Mouse (Mus musculus) ZHBTc4 (cell line): ENCODE results near the gene Gm20388.
A peak's percentile ranks its signal among the peaks of the same experiment; 100 is the strongest.

Source experiments
- DNase-seq: peaks from one replicate; pipeline ENCODE4 v3.0.0-alpha.2; 2011; ENCODE audit warnings: low read depth, low spot score

The Gm20388 gene

DNA sequence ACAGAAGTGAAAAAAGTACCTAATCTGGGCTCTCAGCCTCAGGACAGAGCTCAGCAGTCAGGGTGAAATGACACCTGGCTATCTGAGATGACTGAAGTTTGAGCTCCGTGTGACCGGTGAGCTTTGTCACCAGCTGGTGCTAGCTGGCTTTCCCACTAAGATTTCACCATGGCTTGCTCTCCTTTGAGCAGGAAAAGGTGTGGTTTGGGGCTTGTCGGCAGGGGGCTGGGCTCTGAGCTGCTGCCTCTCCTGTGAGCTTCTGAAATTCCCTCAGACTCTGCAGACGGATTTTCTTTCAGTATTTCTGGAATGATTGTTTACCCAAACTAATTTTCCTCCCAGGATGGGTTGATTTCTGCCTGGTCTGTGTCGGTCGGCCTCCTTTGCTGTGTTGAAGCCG, 4395.9 kb downstream of the Gm20388 start:
- DNase-seq = peak; percentile 57

- DNase-seq = no peak
Measured at GRCm38 (mm10) chr8:124307700-124308099, 4397.1 kb downstream of the Gm20388 start.

GRCm38 (mm10) chr8:124310509-124310908, 4399.9 kb downstream of the Gm20388 start:
- DNase-seq = no peak

DNA sequence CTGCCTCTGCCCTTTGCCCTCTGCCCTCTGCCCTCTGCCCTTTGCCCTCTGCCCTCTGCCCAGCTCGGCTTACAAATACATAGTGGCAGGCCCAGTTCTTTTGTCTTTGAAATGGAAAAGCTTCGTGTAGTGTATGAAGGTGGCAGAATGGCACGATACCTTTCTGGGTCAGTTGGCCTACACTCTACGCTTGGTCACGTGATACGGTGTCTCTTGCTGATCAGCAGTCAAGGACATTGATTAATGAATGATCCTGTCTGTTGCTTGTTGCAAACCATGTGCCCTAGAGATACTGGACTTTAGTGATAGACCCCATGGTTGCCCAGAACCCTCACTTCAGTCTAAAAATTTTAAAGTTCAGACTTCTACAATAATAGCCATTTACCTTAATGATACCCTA, 4400.5 kb downstream of the Gm20388 start:
- DNase-seq = no peak

DNA sequence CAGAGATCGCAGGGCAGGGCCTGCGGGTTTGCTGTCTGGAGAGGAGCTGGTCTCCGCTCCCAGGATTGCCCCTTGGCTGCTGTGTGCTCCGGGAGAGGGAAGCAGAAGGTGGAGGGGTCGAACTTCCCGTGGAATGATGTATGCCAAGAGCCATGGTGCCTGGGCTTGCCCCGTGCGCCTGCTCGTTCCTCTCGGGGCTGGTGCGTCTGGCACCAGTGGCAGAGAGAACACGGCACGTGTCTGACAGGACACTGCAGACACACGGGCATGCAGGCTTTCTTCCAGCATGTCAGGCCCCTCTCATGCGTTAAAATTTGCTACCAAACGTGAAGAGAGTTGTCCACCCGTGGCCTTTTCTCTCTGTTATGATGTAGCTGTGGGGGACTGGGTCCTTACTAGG, 4401.1 kb downstream of the Gm20388 start:
- no peak for DNase-seq

DNA sequence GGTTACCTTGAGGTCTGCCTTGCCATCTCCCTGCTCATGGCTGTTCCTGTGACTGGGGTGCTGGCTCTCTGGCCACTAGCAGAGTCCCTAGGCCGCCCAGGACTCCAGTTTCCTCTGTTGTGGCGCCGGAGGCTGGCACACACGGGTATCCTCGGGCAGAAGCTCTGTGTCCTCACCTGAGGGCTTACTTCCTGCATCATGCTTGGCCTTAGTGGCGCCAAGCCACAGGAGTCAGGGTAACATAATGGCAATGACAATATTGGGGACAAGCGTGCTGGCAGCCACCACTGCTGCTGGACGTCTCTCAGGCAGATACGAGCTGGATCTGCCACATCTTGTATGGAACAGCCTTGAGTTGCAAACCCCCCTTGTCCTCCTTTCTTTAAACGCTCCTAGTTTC, 4401.6 kb downstream of the Gm20388 start:
- DNase-seq = no peak

DNA sequence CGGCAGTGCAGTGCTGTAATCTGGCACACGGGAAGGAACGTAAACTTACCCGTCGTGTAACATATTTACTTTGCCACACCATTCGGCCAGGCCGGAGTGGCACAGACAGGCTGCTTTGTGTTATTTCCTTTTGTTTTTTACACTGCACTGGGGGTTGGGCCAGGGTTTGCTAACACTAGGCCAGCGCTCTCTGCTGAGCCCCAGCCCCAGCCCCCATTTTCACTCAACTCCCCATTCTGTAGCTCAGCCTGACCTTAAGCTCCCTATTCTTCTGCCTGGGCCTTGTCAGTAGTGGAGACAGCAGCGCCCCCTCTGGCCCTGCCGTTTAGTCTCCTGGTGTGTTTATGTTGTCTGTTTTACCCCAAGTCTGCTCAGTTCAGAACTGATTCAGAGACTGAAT, 4404.2 kb downstream of the Gm20388 start:
- DNase-seq = peak; percentile 65

- no peak for DNase-seq
Measured at GRCm38 (mm10) chr8:124316466-124317136, 4406.0 kb downstream of the Gm20388 start.

- no peak for DNase-seq
Measured at GRCm38 (mm10) chr8:124317191-124317682, 4406.6 kb downstream of the Gm20388 start.

- DNase-seq = no peak
Measured at GRCm38 (mm10) chr8:124317821-124318220, 4407.2 kb downstream of the Gm20388 start.

DNA sequence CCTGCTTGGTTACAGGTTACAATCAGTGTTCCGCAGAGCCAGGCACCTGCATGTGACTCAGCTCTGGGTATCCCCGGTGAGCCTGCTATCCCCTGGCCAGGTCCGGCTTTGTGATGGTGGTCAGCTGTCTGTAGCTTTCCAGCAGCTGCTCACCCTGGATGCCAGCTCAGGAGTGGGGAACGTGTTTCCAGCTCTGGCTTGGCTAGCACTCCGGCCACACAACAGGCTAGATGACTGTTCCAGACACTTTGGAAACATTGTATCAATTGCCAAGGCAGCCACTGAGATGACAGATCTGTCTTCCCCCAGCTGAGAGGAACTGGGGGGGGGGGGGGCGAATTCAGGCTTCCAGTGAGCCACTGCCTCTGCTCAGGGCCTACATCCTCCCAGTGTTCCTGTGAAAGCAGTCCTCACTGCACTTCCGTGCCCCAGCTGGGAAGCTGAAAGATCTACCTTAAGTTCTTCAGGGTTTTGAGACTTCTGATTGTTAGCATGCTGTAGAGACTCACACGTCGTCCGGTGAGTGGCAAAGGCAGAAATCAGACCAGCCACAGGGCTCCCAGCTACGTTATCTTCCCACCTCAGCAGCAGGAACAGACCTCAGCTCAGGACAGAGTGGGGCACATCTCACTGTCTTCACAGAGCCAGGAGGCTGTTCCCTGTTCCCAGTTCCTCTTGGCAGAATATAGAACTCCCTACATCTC, 4408.1 kb downstream of the Gm20388 start:
- no peak for DNase-seq

DNA sequence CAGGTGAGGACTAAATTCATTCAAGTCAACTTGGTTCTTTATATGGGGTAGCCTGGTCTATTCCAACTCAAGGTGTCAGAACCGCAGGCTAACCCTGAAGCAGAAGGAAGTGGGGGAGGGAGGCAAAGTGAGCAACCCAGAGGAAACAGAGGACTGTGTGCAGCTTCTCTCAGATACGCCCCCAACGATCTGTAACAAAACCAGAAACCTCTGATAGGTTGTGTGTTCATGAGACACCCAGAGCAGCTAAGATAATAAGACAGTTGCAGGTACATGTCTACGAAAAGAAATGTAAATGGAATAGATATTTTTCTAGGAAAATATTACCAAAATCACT, 4408.6 kb downstream of the Gm20388 start:
- DNase-seq = no peak

DNA sequence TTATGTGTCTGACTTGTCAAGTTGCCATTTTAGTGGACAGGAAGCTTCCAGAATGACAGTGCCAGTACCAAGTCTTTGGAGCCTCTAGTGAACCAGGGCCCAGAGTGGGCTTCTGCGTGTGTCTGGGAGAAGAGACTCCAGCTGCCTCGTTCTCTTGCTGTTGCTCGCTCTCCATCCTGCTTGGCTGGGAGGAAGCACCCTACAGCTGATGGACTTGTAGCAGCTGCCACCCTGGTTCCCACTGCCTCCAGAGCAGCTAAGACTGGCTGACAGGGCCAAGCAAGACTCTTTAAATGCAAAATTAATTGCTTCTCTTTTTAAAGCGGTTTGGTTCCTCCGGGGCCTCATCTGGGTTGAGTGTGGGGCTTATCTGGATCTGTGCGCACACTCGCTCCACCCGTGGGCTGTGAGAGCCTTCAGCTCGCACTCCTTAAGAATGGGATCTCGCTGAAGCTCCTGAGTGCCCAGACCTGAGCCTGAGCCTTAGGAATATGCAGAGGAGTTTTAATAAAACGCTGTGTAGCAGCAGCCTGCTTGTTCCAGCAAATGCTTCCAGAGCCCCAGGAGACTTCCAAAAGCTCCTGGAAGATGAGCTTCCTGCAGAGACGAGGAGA, 4410.7 kb downstream of the Gm20388 start:
- DNase-seq = no peak

DNA sequence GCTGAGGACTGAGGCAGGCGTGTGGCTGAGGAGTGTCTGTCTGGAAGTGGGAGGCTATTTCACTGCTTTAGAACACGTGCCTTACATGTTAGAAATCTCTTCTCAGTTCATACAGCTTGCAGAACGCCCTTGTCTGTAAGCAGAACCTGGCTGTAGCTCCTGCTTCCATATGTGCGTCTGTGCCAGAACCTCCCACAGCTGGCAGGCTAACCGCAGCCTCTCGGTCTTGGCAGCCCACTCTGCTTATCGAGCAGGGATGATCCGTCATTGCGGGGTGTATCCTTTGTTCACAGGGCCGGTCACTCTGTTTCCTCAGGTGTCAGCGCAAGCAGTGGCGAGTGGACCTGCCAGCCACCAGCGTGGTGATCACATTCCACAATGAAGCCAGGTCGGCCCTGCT, 4412.7 kb downstream of the Gm20388 start:
- no peak for DNase-seq

DNA sequence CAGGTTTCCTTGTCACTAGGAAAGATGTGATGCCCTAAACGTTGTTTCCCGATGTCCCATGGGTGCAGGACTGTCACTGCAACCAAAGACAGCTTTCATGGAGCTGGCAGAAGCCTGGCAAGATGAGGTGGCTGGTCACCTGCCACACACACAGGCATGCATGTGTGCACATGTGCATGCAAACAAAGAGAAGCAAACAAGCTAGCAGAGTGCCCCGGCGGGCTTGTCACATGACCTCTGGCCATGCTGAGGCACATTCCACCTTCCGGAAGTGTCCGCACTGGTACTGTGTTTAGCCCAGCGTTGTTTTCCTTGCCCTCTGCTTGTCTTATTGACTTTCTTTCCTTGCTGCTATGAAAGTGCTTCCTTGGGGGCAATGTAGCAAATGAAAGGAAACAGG, 4417.6 kb downstream of the Gm20388 start:
- no peak for DNase-seq

GRCm38 (mm10) chr8:124329690-124330089, 4419.0 kb downstream of the Gm20388 start:
- no peak for DNase-seq

- no peak for DNase-seq
Measured at GRCm38 (mm10) chr8:124330433-124330832, 4419.8 kb downstream of the Gm20388 start.

DNA sequence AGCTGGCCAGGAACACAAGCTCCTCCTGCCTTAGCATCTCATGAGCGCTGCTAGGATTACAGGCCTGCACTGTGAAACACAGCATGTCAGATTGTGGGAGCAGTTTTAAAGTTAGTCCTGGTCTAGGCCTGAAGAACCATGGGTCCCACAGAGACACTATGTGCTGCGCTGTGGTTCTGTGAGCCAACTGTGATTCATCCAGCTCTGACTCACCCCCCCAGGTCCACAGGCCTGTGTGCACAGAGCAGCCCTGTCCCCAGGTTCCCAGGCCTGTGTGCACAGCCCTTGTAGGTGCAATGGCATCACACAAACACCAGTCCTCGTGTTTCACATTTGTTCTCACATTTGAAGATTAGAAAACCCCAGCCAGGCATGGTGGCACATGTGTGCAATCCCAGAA, 4420.5 kb downstream of the Gm20388 start:
- no peak for DNase-seq

DNA sequence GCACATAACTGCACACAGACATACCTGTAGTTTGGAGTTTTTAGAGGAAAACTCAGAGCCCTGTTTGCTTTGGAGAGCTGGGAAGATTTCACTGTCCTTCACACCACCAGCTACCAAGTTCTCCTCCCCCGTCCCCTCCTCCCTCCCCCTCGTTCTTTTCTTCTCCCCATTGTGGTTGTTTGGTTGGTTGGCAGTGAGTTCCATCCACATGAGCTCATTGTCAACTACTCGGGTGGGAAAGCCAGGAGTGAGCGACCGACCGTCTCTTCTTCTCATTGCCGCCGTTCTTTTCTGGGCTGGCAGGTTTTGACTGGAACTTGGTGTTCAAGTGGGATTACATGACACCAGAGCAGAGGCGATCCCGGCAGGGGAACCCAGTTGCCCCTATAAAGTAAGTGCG, 4421.1 kb downstream of the Gm20388 start:
- no peak for DNase-seq

- DNase-seq = no peak
Measured at GRCm38 (mm10) chr8:124336302-124336701, 4425.7 kb downstream of the Gm20388 start.

DNA sequence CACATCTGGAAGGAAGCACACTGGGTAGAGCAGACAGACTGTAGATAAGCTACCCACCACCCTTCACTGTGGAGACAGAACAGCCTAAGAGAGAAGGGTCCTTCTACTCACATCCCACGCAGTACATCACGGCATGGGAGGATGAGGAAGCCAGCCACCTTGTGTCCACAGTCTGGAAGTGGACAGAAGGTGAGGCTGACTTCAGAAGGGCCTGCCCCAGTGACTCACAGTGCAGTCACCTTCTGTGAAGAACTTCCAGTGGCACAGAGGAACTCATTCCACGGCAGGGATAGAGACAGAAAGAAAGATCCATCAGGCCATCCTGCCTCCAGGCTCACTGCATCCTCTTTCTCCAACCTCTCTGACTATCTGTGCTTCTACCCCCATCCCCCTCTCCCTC, 4429.1 kb downstream of the Gm20388 start:
- DNase-seq = no peak

- no peak for DNase-seq
Measured at GRCm38 (mm10) chr8:124340360-124341068, 4429.9 kb downstream of the Gm20388 start.
